Comparison of ENCODE assay signal across 26 mouse cellular contexts in the genomic region with DNA sequence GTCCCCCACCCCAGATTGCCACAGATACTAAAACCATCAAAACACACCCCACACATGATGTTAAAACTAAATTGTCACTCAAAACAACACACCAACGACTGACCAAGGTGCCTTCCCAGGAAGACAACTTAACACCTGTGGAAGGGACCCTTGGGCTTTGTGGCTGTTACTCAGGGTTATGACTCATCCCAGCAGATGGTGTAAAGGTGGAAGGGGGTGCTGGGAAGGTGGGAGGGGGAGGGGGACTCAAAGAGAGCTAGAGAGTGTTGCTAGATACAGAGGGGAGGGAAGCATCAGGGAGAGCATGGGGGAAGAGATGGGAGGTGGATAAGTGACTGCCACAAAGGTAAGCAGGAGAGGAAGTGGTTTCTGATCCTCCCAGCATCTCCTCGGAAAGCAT.
DNase-seq lines count a peak whose midpoint lies in the region; ATAC-seq lines count a peak whose summit lies in the region.
"Had no signal": no experiment of that assay in that cellular context is flagged by ENCODE, and none has a peak within 500 bp of the region (broad histone marks: within the 10 kb centered on the region; RNA-seq: fewer than 3 reads in every experiment).

No protein-coding gene starts in this region.

- 34% methylated on average over 2 of the region's 2 CpGs for WGBS in heart, embryonic 16.5 days

- H3K9ac ChIP-seq in heart, embryonic 16.5 days (ENCODE audit: low read length) = no peak overlapping the region
- H3K9ac ChIP-seq: embryonic facial prominence, embryonic 12.5 days; forebrain, embryonic 13.5 days; forebrain, embryonic 15.5 days; forebrain, postnatal 0 days had no signal

- H3K9me3 ChIP-seq in heart, embryonic 16.5 days (replicated peaks; ENCODE audit: control insufficient read depth, low read length) = no peaks in the 10 kb centered on the region
- H3K9me3 ChIP-seq: embryonic facial prominence, embryonic 10.5 days; embryonic facial prominence, embryonic 12.5 days; forebrain, embryonic 13.5 days; forebrain, embryonic 15.5 days had no signal

- DNase-seq in heart, adult 11 months = peak; percentile 66
- no peak for DNase-seq in heart, postnatal 14 days
- DNase-seq in heart, adult 9 months (ENCODE audit: low spot score in 2 of 2) = no peak
- peak; percentile 36 for DNase-seq in CD4-positive helper T cell, adult 2 months (ENCODE audit: low read depth, low spot score)
- peak; percentile 2 for DNase-seq in induced T-regulatory cell, adult 2 months (ENCODE audit: low read depth)
- DNase-seq in embryo, embryonic 9.5 days (ENCODE audit: extremely low spot score) = no peak
- no peak for DNase-seq in kidney, postnatal 25 days
- DNase-seq: adrenal gland, adult 2 months; adrenal gland, postnatal 10 days; adrenal gland, postnatal 25 days; B cell, adult 2 months; cerebellum, adult 11 months; cerebellum, adult 18-20 months; cerebellum, adult 8-10 months; cerebellum, adult 9-11 months; cerebellum, postnatal 14 days; cerebellum, postnatal 36 days; embryo, embryonic 11 days had no signal

- H3K4me1 ChIP-seq in heart, embryonic 16.5 days (ENCODE audit: control insufficient read depth, insufficient read depth, low read length) = no peaks in the 10 kb centered on the region
- H3K4me1 ChIP-seq: embryonic facial prominence, embryonic 12.5 days; forebrain, embryonic 13.5 days; forebrain, embryonic 15.5 days had no signal

- 0 out of 2 replicates have a peak, but pooled peaks have one; percentile 14 for ATAC-seq in heart, embryonic 16.5 days (replicated peaks; ENCODE audit: extremely low read depth, insufficient read depth, low FRiP score)
- ATAC-seq: forebrain, embryonic 13.5 days; forebrain, embryonic 15.5 days; Patski had no signal

- H3K4me2 ChIP-seq in heart, embryonic 16.5 days (ENCODE audit: low read depth, low read length) = no peak overlapping the region
- H3K4me2 ChIP-seq: embryonic facial prominence, embryonic 12.5 days; forebrain, embryonic 13.5 days; forebrain, embryonic 15.5 days had no signal

- H3K27me3 ChIP-seq in heart, embryonic 16.5 days (ENCODE audit: control insufficient read depth, insufficient read depth, low read length) = no peaks in the 10 kb centered on the region
- H3K27me3 ChIP-seq: embryonic facial prominence, embryonic 12.5 days; forebrain, embryonic 13.5 days; forebrain, embryonic 15.5 days; Patski had no signal

- intact Hi-C loops in heart, postnatal 14 days (cut with DNase I) = no loop called here

- H3K4me3 ChIP-seq in heart, embryonic 16.5 days (ENCODE audit: low read length) = no peak overlapping the region
- H3K4me3 ChIP-seq: embryonic facial prominence, embryonic 10.5 days; embryonic facial prominence, embryonic 12.5 days; forebrain, embryonic 13.5 days; forebrain, embryonic 15.5 days had no signal

- 0 out of 2 replicates have a peak, but pooled peaks cover 2% of the 10 kb centered on the region for H3K36me3 ChIP-seq in heart, embryonic 16.5 days (ENCODE audit: control insufficient read depth, insufficient read depth)
- H3K36me3 ChIP-seq: embryonic facial prominence, embryonic 10.5 days; embryonic facial prominence, embryonic 12.5 days; forebrain, embryonic 15.5 days; G1E had no signal

- H3K27ac ChIP-seq in heart, embryonic 16.5 days (ENCODE audit: low read length) = no peak overlapping the region
- H3K27ac ChIP-seq: embryonic facial prominence, embryonic 10.5 days; embryonic facial prominence, embryonic 12.5 days; forebrain, embryonic 13.5 days; forebrain, embryonic 15.5 days had no signal

Comparison
In these comparisons a context has a peak if more than half of its experiments do, and no peak if none do; other contexts are left out.
1. DNase-seq: peak in heart, adult 11 months (single experiment), CD4-positive helper T cell, adult 2 months (single experiment) and induced T-regulatory cell, adult 2 months (single experiment); none in heart, postnatal 14 days (0 of 2), heart, adult 9 months (0 of 2), embryo, embryonic 9.5 days (single experiment) and kidney, postnatal 25 days (0 of 2).